Mouse (Mus musculus) thymus, postnatal 10 days (tissue): Measurements from ENCODE around the gene Ptpn13.

Experiments
- DNase-seq, 2 experiments: peaks; one replicate each; pipeline ENCODE4 v3.0.0; 2021; ENCODE audit warnings: low spot score in 2 of 2

Ptpn13 gene

DNA sequence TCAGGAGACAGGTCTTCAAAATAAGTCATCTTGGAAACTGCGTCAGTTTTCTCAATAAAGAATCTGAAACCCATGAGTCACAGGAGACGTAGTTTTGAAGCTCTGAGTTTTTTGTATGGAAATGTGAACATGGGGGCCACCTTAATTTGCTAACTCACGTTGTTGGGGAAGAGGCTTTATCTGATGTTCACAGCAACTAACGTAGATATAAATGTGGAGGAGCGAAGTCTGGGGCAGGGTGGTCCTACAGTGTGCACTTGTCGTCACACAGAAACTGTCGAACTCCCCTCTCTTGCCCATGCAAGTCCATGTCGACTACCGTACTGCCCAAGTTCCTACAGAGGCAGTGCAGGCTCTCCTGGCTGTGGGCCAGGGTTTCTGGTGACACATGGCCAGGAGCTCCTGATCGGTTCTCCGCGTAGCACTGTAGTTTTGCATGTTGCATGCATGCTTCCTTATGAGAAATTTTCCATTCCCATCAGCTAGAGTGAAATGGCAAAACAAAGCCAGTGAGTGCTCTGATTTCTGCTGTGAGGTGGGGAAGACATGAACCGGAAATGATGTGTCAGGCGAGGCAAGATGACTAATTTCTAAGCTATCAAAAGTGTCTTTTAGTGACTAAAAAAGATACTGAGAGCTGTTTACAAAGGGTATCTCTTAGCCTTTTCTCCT, 93.9 kb downstream of the Ptpn13 start:
- no peak for DNase-seq

DNA sequence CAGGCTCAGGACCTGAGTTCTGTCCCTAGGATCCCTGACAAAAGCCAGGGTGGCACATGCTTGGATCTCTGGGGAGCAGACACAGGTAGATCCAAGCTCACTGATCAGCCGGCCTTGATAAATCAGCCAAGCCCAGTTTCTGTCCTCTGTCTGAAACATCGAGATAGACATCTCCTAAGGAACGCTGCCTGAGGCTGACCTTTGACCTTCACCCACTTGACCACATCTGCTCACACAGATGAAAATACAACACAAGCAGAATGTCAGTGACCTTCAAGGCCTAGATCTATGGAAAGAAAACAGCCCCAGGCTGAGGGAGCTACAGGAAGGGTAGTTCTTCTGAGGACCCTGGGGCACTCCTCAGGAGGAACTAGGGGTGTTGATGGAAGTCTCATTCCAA, 97.4 kb downstream of the Ptpn13 start:
- DNase-seq: no peak

DNA sequence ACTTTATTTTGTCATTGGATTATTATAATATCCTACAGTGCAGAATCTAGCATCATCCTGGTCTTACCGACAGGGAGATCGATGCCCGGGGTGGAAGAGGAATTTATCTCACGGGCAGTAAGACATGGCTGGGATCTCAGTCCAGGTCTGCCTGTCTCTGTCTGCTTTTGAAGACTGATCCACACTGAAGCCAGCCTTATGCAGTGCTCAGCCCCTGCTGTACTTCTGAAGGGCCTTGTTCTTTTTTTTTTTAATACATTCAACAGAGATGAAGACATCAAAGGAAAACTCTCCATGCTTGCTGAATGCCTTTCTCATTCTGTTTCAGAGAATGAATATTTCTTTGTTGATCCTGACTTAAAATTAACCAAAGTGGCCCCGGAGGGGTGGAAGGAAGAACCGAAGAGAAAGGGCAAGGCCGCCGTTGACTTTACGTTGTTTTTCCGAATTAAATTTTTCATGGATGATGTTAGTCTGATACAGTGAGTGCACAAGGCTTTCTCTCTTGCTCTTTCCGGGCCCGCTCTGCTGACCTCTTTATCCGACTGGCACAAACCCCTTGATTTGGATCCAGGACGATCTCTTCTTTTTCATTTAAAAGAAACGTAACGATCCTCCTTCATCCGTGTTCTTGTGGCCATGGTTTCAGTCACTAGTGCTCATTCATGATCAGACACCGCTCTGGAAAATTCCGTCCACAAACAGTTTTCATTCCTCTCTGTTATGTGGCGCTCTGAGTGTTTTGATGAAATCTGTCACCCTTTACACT, 101.9 kb downstream of the Ptpn13 start:
- no peak for DNase-seq

DNA sequence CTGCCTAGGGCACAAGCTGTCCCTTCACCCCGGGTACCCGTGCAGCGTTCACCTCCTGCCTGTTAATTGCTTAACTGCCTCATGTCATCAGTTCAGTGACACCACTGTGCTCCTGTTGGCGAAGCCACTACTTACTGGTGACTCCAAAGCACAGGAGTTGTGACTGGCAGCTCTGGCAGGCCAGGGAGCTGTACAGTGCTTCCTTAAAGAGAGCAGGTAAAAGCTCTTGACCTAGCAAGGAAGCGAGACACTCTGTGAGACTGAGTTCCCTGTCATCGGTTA, 102.4 kb downstream of the Ptpn13 start:
- DNase-seq: no peak

DNA sequence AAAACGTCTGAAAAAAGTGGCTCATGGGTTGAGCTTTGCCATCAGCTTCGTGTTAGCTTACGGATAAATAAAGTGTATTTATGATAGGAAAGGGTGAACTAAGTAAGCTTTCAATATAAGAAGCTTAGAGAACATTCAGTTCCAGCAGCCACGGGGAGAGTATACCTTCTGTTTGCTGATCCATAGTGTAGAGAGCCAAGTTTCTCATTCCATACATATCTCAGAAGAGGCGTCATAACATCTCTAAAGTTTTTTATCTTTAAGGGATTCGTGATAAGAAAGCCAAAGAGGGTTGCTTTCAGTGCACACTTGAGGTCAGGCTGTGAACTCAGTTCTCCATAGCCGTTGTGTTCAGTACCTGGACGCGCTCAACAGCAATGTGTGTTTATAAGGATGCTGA, 105.2 kb downstream of the Ptpn13 start:
- DNase-seq: no peak

DNA sequence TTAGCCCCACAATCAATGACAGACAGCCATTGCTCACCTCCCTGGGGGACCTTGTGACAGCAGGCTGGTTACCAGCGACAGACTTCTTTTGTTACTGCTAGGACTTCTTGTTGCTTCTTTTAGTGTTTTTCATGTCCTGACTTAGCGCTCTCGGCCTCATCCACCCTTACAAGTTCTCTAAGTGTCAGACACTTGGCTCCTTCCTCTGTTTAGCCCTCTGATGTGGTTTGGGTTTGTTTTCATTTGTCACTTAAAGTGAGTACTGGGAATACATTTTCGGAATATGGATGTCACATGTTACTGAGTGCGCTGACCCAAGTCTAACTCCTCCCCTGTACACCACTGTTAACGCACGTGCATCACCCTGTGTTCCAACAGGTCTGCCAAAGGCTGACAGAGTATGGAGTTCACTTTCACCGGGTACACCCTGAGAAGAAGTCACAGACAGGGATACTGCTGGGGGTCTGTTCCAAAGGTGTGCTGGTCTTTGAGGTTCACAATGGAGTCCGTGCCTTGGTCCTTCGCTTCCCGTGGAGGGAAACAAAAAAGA, 107.9 kb downstream of the Ptpn13 start:
- no peak for DNase-seq

DNA sequence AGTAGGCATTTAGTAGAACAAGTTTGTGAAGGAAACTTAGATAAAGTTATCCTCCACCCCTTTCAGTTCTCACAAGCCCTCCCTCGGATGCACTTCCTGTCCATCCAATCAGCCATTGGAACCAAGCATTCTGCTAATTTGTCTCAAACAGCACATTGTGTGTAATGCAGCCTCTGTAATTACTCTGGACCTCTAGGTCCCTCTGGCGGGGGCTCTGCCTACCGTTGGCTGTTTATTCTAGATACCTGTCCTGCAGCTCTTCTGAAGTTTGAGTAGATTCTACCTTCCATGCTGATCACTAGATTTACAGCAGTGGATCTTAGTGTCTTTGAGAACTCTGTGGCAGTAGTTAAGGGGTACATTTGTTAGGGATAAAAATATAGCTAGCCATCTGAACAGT, 109.5 kb downstream of the Ptpn13 start:
- DNase-seq: no peak

DNA sequence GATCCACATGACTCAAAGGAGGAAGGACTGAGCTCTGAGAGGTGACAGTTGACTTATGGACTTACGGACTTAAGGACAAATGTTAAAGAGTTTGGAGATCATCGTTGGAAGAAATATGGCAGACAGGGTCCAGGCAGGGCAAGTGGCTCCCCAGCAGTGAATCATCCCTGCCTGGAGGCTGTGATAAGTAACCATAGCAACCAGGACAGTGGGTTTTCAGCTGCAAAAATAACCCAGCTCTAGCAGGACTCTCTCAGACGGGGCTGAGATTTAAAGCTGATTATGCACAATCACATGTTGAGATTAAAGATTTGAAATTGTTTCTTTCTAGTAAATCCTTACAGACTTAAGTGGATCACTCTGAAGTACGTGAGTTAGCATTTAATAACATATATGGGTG, 112.4 kb downstream of the Ptpn13 start:
- no peak for DNase-seq

DNA sequence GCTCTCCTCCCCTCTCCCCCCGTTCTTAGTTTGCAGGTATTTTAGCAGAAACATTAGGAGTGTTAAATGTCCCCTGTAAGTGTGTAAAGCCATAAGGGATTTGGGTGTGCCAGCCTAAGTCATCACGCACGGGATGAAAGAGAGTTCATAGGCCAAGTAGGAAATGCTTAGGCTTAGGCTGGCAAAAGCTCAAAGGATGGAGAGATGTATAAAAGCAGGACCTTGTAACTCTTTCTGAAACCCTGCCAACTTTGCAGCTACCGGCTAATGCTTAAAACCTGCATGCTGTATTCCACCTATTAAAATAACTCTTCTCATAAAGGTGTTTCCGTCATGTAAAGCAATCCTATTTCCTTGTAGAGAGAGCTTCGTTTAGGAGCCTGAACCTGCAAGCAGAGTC, 115.6 kb downstream of the Ptpn13 start:
- no peak for DNase-seq

DNA sequence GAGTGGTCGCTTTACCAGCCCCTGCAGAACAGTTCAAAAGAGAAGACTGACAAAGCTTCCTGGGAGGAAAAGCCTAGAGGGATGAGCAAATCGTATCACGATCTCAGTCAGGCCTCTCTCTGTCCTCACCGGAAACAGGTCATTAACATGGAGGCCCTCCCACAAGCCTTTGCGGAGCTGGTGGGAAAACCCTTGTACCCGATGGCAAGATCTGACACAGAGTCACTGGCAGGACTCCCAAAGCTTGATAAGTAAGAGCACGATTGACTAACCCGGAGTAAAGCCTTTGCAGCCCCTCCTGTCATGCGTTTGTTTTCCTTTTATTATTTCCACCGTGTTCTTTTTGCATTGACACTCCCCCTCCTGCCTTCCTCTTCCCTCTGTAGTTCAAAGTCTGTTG, 116.1 kb downstream of the Ptpn13 start:
- DNase-seq: no peak

DNA sequence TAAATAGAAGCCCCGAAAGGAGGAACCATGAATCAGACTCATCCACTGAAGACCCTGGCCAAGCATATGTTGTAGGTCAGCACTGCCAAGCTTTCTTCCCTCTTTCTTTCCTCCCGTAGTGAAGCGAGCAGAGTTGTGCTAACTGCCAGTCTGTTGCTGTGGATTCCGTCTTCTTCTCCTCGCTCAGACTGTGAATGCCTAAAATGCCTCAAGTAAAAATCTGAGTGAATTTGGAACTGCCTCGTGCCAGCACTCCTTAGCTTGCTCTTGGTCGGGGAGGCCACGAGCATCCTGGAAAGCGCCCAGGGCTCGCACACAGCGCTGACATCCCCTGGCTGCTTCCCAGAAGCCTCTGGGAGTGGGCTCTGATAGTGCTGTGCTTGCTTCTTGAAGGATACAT, 116.5 kb downstream of the Ptpn13 start:
- no peak for DNase-seq

DNA sequence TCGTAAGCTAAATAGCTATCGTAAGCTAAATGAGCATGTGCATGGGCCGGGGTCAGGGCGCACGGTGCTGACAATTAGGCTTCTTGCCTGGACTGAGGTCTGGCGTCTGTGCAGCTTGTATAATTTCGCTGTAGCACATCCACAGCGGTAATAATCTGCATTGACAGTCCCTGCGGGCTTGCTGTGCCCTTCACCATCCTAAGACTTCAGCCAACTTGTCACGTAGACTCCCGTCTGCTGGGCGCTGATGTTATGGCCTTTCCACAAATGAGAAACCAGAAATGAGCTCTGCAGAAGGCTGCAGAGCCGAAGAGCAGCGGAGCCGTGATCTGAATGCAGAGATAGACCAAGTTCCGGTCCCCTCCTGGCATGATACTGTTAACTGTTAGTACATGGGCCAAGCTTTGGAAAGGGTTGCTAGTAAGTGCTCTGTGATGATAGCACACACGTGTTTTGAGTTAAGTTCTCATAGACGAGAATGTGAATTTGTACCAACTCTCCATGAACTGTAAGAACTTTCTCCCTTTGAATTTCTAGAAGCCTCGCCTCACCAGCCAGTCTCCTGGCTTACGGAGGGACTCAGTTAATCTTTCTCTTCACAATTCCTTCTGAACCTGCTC, 120.5 kb downstream of the Ptpn13 start:
- DNase-seq: no peak

DNA sequence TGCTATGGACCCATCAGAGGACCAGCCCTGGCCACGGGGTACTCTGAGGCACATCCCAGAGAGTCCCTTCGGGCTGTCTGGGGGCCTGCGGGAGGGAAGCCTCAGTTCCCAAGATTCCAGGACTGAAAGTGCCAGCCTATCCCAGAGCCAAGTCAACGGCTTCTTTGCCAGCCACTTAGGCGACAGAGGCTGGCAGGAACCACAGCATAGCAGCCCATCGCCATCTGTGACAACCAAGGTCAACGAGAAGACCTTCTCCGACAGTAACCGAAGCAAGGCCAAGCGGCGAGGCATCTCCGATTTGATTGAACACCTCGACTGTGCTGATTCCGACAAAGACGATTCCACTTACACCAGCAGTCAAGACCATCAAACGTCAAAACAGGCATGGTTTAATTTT, 129.8 kb downstream of the Ptpn13 start:
- no peak for DNase-seq

DNA sequence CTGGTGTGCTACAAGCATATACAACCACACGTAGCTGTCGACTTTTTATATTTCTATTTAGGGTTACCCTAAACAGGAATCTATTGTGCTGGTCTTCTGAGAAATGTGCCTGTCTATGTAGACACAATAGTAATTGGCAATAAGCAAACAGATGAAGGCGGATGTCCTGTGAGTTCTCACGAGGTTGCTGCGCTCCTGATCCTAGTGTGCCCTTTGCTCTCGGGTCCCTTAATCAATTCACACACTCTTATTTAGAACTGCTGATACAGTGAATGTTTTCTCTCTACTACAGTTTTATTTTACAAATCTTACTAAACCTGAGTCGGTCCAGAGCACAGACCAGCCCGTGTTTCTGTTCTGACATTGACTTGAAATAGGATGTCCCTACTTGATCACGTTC, 135.6 kb downstream of the Ptpn13 start:
- DNase-seq: no peak

DNA sequence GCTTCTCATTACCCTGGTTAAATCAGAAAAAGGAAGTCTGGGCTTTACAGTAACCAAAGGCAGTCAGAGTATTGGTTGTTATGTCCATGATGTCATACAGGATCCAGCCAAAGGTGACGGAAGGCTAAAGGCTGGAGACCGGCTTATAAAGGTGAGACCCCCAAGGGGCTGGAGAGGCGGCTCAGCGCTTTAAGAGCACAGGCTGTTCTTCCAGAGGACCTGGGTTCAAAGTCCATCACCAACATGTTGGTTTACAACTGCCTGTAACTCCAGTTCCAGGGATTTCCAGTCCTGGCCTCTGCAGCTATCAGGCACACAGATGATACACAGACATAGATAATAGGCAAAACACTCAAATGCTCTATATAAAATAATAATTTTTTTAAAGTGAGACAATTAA, 143.0 kb downstream of the Ptpn13 start:
- no peak for DNase-seq

DNA sequence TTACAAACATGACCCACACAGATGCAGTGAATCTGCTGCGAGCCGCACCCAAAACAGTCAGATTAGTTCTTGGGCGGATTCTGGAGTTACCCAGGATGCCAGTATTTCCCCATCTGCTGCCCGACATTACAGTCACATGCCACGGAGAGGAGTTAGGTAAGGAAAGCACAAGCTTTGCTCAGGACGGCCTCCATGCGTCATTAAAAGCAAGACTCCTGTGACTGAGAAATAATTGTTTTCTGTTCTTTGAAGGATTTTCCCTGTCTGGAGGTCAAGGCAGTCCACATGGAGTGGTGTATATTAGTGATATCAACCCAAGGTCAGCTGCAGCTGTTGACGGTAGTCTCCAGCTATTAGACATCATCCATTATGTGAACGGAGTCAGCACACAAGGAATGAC, 144.5 kb downstream of the Ptpn13 start:
- DNase-seq: no peak

DNA sequence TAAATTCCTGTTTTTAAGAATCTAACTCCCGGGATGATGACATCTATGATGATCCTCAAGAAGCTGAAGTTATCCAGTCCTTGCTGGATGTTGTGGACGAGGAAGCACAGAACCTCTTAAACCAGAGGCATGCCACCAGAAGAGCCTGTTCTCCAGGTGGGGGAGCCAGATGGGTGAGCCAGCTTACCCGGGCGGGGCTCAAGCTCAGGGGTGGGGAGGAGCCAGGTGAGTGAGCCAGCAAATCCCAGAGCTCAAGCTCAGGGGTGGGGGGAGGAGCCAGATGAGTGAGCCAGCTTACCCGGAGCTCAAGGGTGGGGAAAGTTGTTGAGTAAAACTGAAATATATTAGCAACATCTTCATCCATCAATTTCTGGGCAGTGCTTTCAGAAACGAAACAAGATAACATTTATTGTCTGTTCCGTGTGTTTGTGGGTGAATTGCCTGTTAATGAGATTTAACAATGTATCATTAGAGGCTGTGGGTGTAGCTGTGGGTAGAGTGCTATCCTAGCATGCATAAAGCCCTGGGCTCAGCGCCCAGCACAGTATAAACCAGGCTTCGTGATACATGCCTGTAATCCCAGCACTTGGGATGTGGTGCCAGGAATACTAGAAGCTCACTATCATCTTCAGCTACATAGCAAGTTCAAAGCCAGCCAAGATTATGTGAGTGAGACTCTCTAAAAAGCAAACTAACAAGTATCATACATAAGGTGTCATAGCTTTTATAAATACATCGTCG, 154.9 kb downstream of the Ptpn13 start:
- no peak for DNase-seq

DNA sequence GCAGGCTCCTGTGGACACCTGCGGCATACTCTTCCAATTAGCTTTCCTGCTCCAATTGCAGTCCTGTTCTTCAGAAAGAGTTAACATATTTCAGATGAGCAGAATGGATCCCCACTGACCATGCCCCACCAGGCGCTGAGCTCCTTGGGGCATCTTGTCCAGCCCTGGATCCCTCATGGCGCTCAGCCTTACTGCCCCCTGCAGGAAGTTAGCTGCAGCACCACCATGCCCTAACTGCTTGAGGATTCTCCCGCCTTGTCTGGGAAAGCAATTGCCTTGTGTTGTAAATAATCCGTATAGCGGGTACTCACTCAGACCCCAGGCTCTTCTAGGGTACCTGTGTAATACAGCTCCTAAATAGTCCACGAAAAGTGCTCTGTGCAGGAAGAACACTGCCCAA, 162.2 kb downstream of the Ptpn13 start:
- no peak for DNase-seq

DNA sequence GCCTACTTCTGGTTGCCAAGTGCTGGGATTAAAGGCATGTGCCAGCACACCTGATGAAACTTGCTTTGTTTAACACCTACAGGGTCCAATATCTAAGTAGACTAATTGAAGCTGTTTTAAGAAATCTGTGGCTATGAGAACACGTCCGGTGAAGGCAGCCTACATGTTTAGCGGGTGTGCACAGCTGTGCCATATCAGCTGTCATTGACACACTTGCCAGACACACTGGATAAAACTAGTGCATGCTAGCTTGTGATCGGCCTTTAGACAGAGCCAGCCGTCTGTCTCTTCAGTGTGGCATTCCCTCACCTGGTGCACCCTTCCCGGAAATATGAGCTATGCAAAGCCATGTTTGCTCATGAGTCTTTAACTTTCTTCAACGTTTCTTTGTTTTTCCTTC, 166.9 kb downstream of the Ptpn13 start:
- no peak for DNase-seq

DNA sequence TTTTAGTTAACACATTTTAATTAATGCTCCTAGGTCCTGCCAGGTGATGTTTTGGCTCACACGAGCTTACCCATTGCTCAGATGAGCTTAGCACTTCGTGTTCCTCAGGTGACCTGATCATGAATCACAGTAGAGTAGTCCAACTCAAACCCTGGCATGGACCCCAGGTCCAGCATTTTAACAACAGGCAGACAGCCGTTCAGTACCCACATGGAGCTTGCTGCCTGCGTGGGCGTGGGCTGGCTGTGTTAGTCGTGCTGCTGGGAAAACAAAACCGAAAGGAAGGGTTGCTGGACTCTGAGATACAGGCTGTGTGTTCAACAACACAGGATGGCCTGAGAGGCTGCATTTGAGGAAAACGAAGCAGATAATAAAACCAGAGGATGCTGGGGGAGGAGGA, 167.7 kb downstream of the Ptpn13 start:
- no peak for DNase-seq

DNA sequence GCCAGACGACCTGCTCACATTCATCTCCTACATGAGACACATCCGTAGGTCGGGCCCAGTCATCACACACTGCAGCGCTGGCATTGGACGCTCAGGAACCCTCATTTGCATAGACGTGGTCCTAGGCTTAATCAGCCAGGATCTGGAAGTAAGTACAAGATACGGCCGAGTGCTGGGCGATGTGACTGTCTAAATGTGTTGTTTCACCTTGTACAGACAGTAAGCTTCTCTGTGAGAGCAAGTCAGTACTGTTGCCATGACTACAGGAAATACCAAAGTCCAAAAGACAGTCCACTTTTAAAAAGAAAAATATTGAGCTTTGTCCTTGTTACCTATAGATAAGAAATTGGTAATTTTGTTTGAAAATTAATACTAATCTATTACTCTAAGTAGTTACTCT, 168.6 kb downstream of the Ptpn13 start:
- DNase-seq: no peak

DNA sequence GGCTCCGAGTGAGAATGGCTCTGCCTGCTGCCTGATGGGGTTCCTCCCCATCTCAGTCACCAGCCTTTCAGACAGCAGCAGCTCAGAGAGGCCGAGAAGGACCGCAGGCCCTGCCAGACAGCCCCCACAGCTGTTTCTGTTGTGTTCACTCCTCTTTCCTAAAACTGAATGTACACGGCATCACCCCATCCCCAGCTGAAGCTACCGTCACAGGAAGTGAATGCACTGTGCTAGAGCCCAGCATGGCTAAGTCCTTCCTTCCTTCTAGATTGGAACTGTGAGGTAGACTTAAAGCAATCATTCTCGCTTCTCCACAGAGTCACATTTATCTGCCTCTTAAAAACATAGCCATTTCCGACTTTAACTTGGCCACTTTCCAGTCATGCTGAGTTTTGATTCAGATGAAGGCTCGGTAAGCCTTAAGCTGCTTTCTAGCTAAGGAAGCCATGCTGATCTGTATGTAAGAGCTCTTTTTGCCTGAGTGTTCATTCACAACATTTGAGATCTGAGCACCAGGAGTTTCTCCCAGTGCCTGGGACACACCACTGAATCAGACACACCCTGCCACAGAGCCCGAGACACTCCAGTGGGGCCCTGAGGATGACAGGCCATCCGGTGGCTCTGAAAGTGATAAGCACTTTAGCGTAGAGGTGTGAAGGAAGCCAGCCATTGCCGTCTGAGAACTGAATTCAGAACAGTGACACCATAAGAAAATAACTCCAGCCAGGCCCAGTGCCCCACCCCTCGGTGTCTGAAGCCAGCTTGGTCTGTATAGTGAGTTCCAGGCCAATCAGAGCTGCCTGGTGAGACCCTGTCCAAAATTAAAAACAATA, 170.6 kb downstream of the Ptpn13 start:
- no peak for DNase-seq
